Mouse (Mus musculus): Measurements from ENCODE around the gene Prl8a8. TPM values are rescaled to one million over a fixed set of nuclear protein-coding genes. Genes with fewer than 3 reads are reported as not detected.

The Prl8a8 gene
- not detected for total RNA-seq (2022)

GRCm38 (mm10) chr13:27513117-27513516 is at the start of gene Prl8a8:
Gene Prl8a8 (minus strand): TSS chr13:27513217.
- no peak for DNase-seq (ENCODE audit: low spot score)

GRCm38 (mm10) chr13:27553336-27553735 is 40.3 kb upstream of the Prl8a8 start:
- no peak for DNase-seq (ENCODE audit: low spot score)

- DNase-seq (ENCODE audit: low spot score) = no peak
Observed at GRCm38 (mm10) chr13:27523156-27523555, 10.1 kb upstream of the Prl8a8 start.

- no peak for DNase-seq (ENCODE audit: low spot score)
Observed at GRCm38 (mm10) chr13:27507645-27508044, 5.4 kb downstream of the Prl8a8 start.

Other genes starting within 250 kb of the Prl8a8 start
- gene Prl6a1, start 200.6 kb downstream of the Prl8a8 start, total RNA-seq (2022) = not detected
- not detected for gene Prl8a2, start 167.5 kb downstream of the Prl8a8 start, total RNA-seq (2022)
- not detected for gene Prl2b1, start 122.4 kb downstream of the Prl8a8 start, total RNA-seq (2022)
- gene Prl8a6, start 74.5 kb downstream of the Prl8a8 start, total RNA-seq (2022) = not detected
- gene Prl8a9, start 51.4 kb upstream of the Prl8a8 start, total RNA-seq (2022) = not detected
- not detected for gene Prl8a1, start 69.0 kb upstream of the Prl8a8 start, total RNA-seq (2022)
- not detected for gene Prl7b1, start 97.4 kb upstream of the Prl8a8 start, total RNA-seq (2022)
- not detected for gene Prl7a1, start 129.3 kb upstream of the Prl8a8 start, total RNA-seq (2022)
- not detected for gene Prl7a2, start 154.8 kb upstream of the Prl8a8 start, total RNA-seq (2022)
- gene Prl7d1, start 203.5 kb upstream of the Prl8a8 start, total RNA-seq (2022) = not detected